Mouse (Mus musculus) embryonic fibroblast, embryonic 13.5 days (primary cell): ENCODE results near the gene Bpifa5. TPM values are rescaled to one million over a fixed set of nuclear protein-coding genes. Genes with fewer than 3 reads are reported as not detected.

Source experiments
- H3K27ac ChIP-seq: 2 replicates; pipeline ENCODE4 v1.5.1; 2012; ENCODE audit warnings: low read length, control low read depth, inconsistent platforms; ENCODE audit not compliant: insufficient read depth
- H3K4me1 ChIP-seq: 2 replicates; pipeline ENCODE4 v1.6.1; 2011; ENCODE audit warnings: low read length; ENCODE audit not compliant: control insufficient read depth, insufficient read depth
- H3K4me3 ChIP-seq: 2 replicates; pipeline ENCODE4 v1.5.1; 2011; ENCODE audit warnings: mild to moderate bottlenecking, control low read depth, low read length; ENCODE audit not compliant: insufficient read depth
- CTCF ChIP-seq: IDR thresholded peaks from 2 replicates; pipeline ENCODE4 v1.5.1; 2011; ENCODE audit warnings: mild to moderate bottlenecking, control low read depth, low read length, moderate library complexity, borderline replicate concordance; ENCODE audit not compliant: insufficient read depth
- POLR2A ChIP-seq: IDR thresholded peaks from 2 replicates; pipeline ENCODE4 v1.6.1; 2011; ENCODE audit warnings: low read depth, mild to moderate bottlenecking, control low read depth, low read length, moderate library complexity
- polyA plus RNA-seq: library from polyadenylated mRNA; stranded (reverse); fragments of >200 nt; gene quantifications from 2 replicates; pipeline ENCODE4 v1.2.4, GENCODE M21; 2011; ENCODE audit warnings: low read depth; ENCODE audit not compliant: missing spikeins, insufficient read length

Bpifa5 gene
- polyA plus RNA-seq, 1 experiment, result not detected

- no peak overlapping the region for H3K4me3 ChIP-seq
- TF ChIP-seq POLR2A, result no peak
- no peak for TF ChIP-seq CTCF
- no peak overlapping the region for H3K27ac ChIP-seq
- no peaks in the 10 kb centered on the region for H3K4me1 ChIP-seq
Measured at GRCm38 (mm10) chr2:154206908-154207307, 44.5 kb downstream of the Bpifa5 start.

DNA sequence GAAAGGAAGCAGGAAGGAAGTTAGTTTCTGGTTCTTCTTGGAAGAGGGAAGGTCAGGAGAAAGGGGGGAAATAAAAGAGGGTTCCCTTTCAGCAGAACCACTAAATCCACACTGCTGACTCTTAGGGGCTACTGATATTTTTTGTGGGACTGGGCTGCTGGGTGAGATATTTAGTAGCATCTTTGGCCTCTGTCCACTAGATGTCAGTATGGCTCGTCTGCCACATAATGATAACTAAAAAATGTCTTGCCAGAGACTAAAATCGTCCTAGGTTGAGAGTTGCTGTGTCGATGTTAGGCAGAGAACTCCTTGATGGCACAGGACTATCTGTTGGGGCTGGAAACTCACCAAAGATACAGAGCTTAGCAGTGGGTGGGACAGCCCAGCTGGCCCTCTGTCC is 46.7 kb downstream of the Bpifa5 start:
- Histone ChIP-seq H3K27ac (no peak overlapping the region), H3K4me1 (no peaks in the 10 kb centered on the region), H3K4me3 (no peak overlapping the region)
- no peak for TF ChIP-seq POLR2A
- TF ChIP-seq CTCF, result no peak

DNA sequence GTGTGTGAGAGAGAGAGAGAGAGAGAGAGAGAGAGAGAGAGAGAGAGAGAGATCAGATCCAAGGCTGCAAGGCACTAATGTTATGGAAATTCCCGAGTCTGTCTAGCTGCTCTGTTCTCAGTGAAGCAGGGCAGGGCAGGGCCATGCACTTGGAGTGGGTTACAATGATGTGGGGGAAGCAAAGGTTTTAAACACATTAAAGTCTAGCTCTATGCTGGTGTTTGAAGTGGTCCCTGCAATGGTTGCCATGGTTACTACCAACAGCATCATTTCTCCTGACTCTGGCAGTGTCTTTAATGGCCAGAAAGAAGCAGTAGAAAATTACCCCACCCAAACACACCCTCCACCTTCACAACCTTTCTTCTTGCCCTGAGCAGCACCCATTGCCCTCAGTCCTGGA is 48.7 kb downstream of the Bpifa5 start:
- TF ChIP-seq CTCF, result no peak
- no peak for TF ChIP-seq POLR2A
- H3K4me3 ChIP-seq, result no peak overlapping the region
- H3K27ac ChIP-seq, result no peak overlapping the region
- no peaks in the 10 kb centered on the region for H3K4me1 ChIP-seq

DNA sequence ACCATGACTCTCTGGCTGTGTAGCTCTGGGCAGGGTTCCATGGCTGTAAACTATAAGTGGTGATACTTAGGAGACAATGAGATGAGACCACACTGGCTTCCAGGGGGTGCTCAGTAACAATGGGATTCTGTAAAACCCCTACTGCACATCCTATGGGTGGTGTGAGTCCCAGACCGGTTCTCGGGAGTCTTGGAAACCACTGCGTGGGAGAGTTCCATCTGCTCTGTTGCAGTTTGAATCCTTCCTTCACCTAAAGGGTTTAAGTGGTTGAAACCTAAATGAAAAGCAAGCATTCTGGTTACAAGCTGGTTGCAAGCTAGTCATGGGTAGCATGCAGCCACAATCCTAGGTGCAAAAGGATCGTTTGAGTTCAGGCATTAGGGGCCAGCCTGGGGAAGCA is 49.5 kb downstream of the Bpifa5 start:
- TF ChIP-seq CTCF (no peak), POLR2A (no peak)
- Histone ChIP-seq H3K4me1 (no peaks in the 10 kb centered on the region), H3K4me3 (no peak overlapping the region), H3K27ac (no peak overlapping the region)

DNA sequence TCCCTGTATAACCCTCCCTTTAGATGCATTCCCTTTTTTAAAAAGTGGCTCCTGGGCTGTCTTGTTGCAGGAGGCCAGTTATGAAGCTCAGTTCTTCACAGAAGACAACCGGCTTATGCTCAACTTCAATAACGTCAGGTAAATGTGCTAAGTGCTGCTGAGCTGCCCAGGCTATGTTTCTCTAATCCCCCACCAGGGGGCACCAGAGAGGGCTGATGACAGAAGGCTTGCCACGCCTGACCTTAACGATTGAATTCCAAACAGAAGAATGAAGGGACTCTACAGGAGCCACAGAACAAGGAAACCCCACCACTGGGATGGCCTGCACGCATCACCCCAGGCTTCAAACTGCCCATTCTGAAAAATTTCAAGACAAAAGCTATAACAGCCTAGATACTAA is 52.8 kb downstream of the Bpifa5 start:
- peak; percentile 51; the same call in 1 of the 2 replicates for TF ChIP-seq CTCF
- TF ChIP-seq POLR2A, result no peak
- Histone ChIP-seq H3K27ac (no peak overlapping the region), H3K4me3 (no peak overlapping the region), H3K4me1 (no peaks in the 10 kb centered on the region)

Other genes starting within 250 kb of the Bpifa5 start
- not detected in 2 replicates for gene Bpifb3, start 244.4 kb upstream of the Bpifa5 start, polyA plus RNA-seq
- gene Bpifb4, start 224.4 kb upstream of the Bpifa5 start, polyA plus RNA-seq, result not detected in 2 replicates
- gene Bpifa6, start 187.7 kb upstream of the Bpifa5 start, polyA plus RNA-seq, result not detected in 2 replicates
- gene Bpifa2, start 154.3 kb upstream of the Bpifa5 start, polyA plus RNA-seq, result not detected in 2 replicates
- not detected in 2 replicates for gene Bpifa3, start 32.3 kb upstream of the Bpifa5 start, polyA plus RNA-seq
- not detected in 2 replicates for gene Bpifa1, start 19.7 kb upstream of the Bpifa5 start, polyA plus RNA-seq
- gene Bpifb1, start 28.2 kb downstream of the Bpifa5 start, polyA plus RNA-seq, result not detected in 2 replicates
- gene Bpifb5, start 61.1 kb downstream of the Bpifa5 start, polyA plus RNA-seq, result not detected in 2 replicates
- gene Bpifb9a, start 95.2 kb downstream of the Bpifa5 start, polyA plus RNA-seq, result not detected in 2 replicates
- not detected in 2 replicates for gene Bpifb9b, start 144.6 kb downstream of the Bpifa5 start, polyA plus RNA-seq
- gene Cdk5rap1, start 210.4 kb downstream of the Bpifa5 start, polyA plus RNA-seq, result 9.3 and 10.0 TPM in 2 replicates
- gene Snta1, start 245.5 kb downstream of the Bpifa5 start, polyA plus RNA-seq, result 17.1 and 18.5 TPM in 2 replicates